Mouse (Mus musculus): ENCODE measurements around the gene Adcy6.
"Not testable (repeated sequence)": the region's sequence is repeated elsewhere in the genome, so short reads cannot be mapped to it uniquely, and the experiment has no call there.

The Adcy6 gene

DNA sequence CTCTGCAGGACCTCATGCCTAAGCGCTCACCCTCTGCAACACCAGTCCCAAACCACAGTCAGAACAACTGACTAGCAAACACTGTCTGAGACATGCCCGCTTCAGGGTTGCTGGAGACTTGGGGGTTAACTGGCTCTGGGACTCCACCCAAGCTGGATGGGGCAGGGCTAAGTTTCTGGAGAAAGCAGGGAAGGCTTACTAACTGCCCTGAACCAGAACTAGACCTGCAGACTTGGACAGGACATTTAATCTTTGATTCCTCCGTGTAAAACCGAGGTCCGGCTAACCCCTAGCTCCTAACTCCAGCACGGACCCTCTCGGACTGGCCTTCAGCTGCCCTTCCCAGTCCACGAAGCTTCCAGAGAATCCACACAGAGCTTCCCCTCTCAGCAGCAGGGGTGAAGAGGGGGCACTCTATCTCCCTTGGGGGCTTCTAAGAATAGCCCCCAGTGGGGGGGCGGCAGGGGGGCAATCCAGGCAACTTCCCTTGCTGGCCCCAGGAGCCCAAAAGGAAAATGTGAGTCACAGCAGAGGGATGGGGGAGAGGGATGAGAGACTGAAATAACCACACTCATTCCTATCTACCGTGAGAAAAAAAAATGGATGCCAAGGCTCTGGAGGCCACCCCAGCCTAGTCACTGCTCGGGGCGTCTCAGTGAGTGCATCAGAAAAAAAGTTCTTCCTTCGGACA is 7.5 kb downstream of the Adcy6 start:
- no peak for DNase-seq (ENCODE audit: low read depth, low spot score)

DNA sequence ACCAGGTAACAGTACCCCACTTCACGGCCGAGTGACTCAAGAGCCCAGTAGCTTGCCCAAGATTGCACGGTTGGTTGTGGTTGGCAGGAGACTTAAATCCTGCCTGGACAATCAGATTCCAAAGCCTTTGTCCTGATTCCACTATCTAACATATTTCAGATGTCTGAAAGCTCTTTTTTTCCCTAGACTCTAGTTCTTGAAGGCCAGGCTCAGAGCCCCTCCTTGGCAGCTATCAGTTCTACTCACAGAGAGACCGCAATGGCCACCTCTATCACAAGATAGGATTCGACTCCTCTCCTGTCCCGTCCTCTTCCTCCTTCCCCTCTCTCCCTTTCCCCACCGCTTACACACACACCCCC is 8.1 kb downstream of the Adcy6 start:
- DNase-seq (ENCODE audit: low read depth, low spot score) = no peak

GRCm38 (mm10) chr15:98600036-98600709 is 9.7 kb downstream of the Adcy6 start:
- DNase-seq (ENCODE audit: low read depth, low spot score) = no peak

- DNase-seq (ENCODE audit: low read depth, low spot score) = no peak
Measured at GRCm38 (mm10) chr15:98596609-98597008, 13.3 kb downstream of the Adcy6 start.

DNA sequence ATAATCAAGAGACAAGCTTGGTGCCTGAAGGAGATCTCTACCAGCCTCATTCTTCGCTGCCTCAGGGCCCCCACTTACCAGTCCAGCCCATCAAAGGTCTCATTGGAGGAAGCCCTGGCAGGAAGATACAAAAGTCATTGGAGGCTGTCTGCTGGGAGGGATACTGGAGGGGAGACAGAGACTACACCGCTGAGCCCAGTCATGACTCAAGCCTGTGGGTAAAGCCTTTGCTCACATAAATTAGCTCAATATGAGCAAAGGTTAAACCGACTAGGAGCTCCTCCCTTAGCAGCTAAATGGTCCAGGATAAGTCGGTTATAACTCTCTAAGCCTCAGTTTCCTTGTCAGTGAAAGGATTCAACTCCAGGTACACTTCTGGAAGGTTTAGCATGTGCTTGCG is 14.8 kb downstream of the Adcy6 start:
- no peak for DNase-seq (ENCODE audit: low read depth, low spot score)

- DNase-seq (ENCODE audit: low read depth, low spot score) = no peak
Measured at GRCm38 (mm10) chr15:98594193-98594592, 15.7 kb downstream of the Adcy6 start.

- no peak for DNase-seq (ENCODE audit: low read depth, low spot score)
Measured at GRCm38 (mm10) chr15:98591396-98591795, 18.5 kb downstream of the Adcy6 start.

DNA sequence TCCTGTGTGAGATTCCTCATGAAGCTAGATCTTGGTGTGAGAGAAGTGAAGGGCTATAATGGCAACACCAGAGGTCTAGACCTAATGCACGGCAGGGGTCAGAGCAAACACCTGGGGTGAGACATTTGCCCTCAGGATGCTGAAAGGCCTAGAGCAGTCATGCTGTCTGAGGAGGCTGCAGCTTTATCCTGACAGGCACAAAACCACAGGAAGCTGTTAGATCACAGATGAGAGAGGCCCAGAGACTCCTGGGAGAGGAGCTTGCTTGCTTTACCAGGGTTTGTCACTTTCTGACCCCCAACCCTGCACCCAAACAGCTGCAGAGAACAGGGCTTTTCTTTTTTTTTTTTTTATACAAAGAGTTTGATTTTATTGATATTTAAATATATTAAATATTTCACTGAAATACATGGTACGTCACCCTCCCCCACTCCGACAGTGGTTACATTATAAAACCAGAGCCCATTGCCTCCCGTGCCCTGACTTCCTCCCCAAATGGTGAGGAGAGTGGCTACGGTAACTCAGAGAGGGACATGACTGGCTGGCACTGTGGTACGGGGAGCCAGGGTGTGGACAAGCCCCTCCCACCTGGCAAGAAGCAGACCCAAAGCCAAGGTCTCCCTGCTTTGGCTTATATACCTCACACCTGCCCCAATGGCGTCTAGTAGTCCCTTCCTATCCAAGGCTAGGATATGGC is 20.1 kb downstream of the Adcy6 start:
- DNase-seq (ENCODE audit: low read depth, low spot score) = no peak

DNA sequence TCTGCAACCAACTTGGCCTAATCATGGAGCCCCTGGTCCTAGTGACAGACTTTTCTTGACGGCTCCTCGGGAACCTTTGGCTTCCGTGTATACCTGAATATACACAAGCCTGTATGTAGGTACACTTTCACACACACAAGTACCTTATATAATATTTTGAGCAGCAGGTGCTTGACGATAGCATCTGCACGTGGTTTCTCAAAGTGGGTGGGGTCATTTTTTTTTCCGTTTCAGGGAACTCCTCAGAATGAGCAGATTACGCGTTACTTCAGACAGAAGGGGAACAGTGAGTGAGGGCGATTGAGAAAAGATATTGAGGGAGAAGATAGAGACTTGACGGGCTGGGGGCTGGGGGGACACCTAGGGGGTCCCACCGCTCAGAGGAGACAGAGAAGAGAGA is 22.1 kb downstream of the Adcy6 start:
- DNase-seq (ENCODE audit: low read depth, low spot score) = no peak

- not testable (repeated sequence) for DNase-seq (ENCODE audit: low read depth, low spot score)
Measured at GRCm38 (mm10) chr15:98586141-98586540, 23.7 kb downstream of the Adcy6 start.

GRCm38 (mm10) chr15:98585421-98585820 is 24.5 kb downstream of the Adcy6 start:
- DNase-seq (ENCODE audit: low read depth, low spot score) = no peak

DNA sequence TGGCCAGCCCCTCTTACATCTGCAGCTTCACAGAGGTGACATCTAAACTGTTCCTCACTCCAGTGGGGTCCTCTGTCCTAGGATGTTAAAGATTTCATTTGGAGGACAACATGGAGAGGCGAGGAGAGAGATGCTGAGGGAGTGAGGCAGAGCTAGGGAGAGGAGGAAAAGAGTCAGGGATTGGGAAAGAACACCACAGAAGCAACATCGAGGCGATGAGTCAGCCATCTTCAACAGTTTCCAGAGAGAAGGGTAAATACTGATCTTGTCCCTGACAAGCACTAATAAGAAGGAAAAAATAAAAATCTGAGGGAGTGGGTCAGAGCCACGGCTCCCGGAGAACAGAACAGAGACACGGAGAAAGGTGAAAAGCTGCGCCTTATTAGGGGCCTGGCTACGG is 26.9 kb downstream of the Adcy6 start:
- DNase-seq (ENCODE audit: low read depth, low spot score) = no peak

DNA sequence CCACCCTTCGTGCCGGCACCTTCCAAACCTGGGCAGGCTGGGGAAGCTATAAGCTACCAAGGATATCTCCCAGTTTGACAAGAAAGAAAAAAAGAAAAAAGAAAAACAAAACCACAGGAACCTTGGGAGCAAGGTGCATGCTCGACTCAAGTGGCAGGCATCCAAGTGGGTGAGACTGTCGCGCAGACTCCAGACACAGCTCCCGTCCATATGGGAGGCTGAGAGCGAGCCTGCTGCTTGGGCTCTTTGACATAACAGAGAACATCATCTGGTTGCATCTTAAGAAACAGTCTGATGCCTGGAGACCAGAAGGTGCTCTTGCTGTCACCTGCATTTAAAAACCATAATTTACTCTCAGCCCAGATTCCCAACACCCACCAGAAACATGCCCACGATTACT is 27.5 kb downstream of the Adcy6 start:
- DNase-seq (ENCODE audit: low read depth, low spot score) = no peak

- DNase-seq (ENCODE audit: low read depth, low spot score) = peak; percentile 89
Measured at GRCm38 (mm10) chr15:98579795-98580464, 29.9 kb downstream of the Adcy6 start.

GRCm38 (mm10) chr15:98579310-98579709 is 30.6 kb downstream of the Adcy6 start:
- DNase-seq (ENCODE audit: low read depth, low spot score) = no peak

GRCm38 (mm10) chr15:98573293-98573692 is 36.6 kb downstream of the Adcy6 start:
- DNase-seq (ENCODE audit: low read depth, low spot score) = no peak

DNA sequence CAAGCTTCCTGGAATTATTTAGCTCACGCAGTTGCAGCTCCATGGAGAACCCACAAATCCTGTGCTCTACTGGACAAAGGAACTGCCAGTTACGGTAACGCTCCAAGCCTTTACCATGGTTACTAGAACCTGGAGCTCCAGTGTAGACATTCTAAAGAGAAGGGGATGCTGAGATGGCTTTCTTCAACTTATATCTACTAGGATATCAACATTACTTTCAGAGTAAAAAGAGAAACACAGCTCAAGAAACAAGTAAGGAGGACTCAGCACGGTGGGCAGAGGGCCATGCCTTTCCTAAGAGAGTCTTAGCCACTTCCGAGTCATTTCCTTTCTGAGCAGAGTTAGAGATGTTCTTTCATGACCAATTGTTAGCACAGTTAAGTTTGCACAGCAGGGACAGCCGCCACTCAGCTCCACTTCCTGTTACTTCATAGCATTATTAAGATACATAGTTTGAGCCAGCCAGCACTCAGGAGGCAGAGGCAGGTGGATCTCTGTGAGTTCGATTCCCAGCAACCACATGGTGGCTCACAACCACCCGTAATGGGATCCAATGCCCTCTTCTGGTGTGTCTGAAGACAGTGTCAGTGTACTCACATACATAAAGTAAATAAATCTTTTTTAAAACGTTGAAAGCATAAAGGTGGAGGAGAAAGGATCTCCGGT is 38.9 kb downstream of the Adcy6 start, which contains the start of the genes Ccnt1 and 4930415O20Rik:
Ccnt1 (minus strand) TSS at position 51 of the 666 bp plus-strand sequence.
4930415O20Rik (plus strand) TSS at position 132 of the 666 bp plus-strand sequence.
- no peak for DNase-seq (ENCODE audit: low read depth, low spot score)

DNA sequence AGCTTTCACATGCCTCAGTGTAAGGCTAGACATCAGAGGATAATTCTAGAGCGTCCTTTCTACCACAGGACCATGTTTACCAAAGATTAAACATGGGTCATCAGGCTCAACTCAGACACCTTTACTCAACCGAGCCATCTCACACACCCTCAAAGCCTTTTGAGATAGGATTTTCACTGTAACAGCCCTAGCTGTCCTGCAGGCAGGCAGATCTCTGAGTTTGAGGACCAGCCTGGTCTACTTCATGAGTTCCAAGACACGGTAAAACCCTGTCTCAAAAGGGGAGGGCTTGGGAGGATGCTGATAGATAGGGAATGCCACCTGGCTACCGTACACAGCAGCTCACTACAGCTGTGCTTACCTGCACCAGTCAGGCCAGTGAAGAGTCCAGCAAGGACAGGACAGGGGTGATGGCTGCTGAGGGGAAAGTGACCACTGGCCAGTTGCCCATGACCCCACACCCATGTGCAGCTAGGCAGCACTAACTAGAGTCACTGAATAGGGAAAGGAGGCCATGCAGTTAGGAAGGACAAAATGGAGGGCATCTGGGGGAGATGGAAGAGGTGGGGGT is 40.0 kb downstream of the Adcy6 start:
- DNase-seq (ENCODE audit: low read depth, low spot score) = no peak

DNA sequence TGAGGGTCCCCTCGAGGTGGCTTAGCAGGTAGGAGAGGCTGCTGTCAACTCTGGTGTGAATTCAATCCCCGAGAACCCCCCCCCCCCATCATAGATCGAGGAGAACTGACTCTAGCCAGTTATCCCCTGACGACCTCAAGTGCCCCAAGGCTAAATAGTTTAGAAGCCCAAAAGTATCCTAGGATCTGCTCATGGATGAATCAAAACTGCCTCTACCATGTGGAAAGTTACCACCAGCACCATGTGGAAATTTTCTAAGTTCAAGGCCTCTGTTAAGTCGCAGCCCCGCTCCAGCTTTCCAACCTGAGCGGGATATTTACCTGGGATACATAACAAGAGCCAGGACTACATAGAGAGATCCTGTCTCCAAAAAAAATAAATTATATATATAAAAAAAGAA is 40.7 kb downstream of the Adcy6 start:
- no peak for DNase-seq (ENCODE audit: low read depth, low spot score)

DNA sequence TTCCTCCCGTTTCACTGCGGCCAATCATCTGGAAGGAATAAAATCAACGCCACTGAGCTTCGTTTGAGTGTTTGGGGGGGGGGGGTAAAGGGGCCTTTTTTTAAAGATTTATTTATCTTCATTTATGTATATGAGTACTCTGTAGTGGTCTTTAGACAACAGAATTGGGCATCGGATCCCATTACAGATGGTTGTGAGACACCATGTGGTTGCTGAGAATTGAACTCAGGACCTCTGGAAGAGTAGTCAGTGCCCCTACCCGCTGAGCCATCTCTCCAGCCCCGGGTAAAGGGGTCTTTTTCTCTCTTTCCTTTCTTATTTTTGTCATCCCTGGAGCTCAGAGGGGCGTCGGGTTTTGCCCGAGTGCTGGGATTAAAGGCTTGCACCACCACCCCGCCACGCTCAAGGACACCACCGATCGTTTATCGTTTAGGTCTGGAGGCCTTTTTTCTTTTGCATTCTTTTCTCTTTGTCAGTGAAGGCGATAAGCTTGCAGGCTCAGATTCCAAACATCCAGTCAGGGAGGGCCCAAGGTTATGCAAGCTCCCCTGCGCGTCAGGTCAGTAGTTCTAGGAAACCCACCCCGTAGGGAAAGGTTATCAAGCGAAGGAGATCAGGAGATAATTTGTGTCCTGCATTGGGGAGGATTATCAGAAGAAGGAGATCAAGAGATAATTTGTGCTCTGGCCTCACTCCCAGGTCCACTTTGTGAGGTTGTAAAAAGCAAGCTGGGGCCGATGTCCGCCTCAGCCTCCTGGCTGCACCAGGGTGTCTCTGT is 41.4 kb downstream of the Adcy6 start:
- DNase-seq (ENCODE audit: low read depth, low spot score) = peak; percentile 16
